Mouse (Mus musculus): Measurements from ENCODE around the gene Rapgef2. TPM values are rescaled to one million over a fixed set of nuclear protein-coding genes. Genes with fewer than 3 reads are reported as not detected.

Gene Rapgef2
- total RNA-seq, 2 experiments from 2014 or later = 13.0 to 29.3 TPM

GRCm38 (mm10) chr3:79039666-79040450 is 246.5 kb downstream of the Rapgef2 start:
- intact Hi-C loops (cut with DNase I) = loop anchor here (5.0 kb wide), 1 partner anchor 53 kb away; no protein-coding TSS in a partner anchor
- H3K27ac ChIP-seq = peak overlapping the region; percentile 71
- DNase-seq = peak; percentile 21
- no peak for TF ChIP-seq CTCF (IDR thresholded peaks at IDR 0.05)
- no peak overlapping the region for H3K4me3 ChIP-seq

DNA sequence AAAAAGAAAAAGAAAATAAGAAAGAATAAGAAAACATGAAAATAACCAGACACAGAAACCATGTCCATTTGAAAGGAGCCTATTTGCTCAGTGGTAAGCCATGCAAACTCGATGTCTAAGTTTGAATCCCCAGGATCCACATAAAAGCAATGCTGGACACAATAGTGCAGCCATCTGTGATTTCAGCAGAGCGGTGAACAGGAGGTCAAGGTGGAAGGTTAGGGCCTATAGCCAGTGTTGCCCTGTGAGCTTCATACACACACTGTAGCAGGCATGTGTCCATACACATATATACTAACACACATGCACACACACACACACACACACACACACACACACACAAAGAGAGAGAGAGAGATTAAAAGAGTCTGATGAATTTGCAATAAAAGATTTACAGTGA is 247.3 kb downstream of the Rapgef2 start:
- intact Hi-C loops (cut with DNase I) = no loop called here
- no peak for TF ChIP-seq CTCF (IDR thresholded peaks at IDR 0.05)
- peak overlapping the region; percentile 71; the same call in 1 of the 2 replicates for H3K27ac ChIP-seq
- no peak for DNase-seq
- H3K4me3 ChIP-seq = no peak overlapping the region

DNA sequence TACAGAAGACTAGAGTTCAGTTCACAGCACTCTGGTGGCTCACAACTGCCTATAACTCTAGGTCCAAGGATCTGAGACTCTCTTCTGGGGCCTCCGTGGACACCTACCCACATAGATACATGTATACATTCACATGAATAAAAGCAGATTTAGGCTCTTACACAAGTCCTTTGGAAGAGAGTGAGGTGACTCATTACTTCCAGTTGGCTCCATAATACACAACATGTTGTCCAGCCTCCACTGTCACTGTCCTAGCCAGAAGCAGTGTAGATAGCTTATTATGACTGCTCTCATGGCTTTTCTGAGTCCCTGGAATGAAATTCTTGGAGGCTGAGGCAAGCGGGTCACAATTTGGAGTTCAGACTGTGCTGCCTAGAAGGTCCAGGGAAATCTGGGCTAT is 251.9 kb downstream of the Rapgef2 start:
- no peak for TF ChIP-seq CTCF (IDR thresholded peaks at IDR 0.05)

DNA sequence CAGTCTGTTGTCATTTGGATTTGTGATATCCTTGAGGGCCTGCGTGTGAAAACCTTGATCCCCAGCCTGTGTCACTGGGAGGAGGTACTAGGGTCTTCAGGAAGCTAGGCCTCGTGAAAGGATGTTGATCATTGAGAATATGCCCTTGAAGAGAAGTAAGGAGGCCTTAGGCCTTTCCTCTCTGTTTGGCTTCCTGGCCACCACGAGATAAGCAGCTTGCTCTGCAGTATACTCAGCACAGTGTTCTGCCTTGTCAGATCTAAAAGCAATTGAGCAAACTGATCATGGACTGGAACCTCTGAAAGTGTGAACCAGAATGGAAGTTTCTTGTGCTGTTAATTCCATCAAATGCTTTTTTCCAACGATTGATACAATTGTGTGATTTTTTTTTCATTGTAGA is 255.5 kb downstream of the Rapgef2 start:
- no peak for DNase-seq
- Histone ChIP-seq H3K27ac (no peak overlapping the region), H3K4me3 (no peak overlapping the region)
- intact Hi-C loops (cut with DNase I) = no loop called here
- TF ChIP-seq CTCF (IDR thresholded peaks at IDR 0.05) = no peak

More for the DNA sequence above, 251.9 kb downstream of the Rapgef2 start:
- no peak overlapping the region for H3K4me3 ChIP-seq
- DNase-seq = no peak
- H3K27ac ChIP-seq = no peak overlapping the region
- intact Hi-C loops (cut with DNase I) = no loop called here

DNA sequence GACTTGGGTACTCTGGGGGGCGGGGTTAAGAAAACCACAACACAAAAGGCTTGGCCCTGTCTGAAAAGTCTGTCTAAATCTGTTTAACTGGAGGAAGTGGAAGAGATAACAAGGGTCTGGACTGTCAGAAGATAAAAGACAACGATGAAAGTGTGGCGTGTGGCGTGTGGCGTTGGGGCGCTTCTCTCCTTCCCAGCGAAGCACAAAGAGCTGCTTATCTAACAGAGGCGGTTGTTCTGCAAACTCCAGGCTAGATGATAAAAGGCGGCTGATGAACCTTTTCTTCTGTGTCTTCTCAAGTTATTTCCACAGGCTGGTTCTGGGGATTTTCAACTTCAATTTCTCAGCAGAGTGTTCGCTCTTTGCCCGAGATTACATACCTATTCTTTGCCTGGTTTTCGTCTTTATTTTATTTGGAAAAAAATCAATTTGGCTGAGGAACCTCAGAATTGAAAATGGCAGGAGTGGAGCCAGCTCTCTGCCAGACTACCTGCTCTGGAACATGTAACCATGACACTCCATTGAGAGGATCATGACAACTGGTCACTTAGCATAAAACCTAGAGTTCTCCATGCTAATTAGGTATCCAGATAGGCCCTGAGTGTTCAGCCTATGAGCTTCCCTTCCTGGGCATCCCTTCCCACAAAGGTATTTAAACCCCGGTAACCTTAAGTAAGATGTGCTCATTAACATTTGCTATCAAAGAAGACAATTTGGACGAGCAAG is 258.0 kb downstream of the Rapgef2 start:
- no peak for DNase-seq
- H3K4me3 ChIP-seq = no peak overlapping the region
- no peak for TF ChIP-seq CTCF (IDR thresholded peaks at IDR 0.05)
- intact Hi-C loops (cut with DNase I) = loop anchor here (5.0 kb wide), 1 partner anchor 66 kb away; no protein-coding TSS in a partner anchor
- no peak overlapping the region for H3K27ac ChIP-seq

DNA sequence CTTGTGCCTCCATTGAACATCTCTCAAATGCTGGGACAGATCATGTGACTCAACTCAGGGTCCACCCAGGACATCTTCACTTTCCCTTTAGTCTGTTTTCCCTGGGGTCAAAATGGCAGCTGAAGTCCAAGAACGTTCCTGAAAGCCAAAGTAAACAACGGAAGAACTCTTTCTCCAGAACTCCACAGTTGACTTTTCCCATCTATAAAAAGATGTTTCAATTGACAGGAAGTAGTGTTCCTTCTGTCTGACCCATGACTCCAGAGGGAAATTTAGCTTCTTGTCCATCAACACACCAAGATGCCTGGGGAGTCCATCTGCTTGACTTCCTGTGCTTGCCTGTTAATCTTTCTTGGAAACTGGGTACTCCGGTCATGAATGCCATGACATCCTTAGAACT is 260.3 kb downstream of the Rapgef2 start:
- Histone ChIP-seq H3K27ac (peak overlapping the region; percentile 63), H3K4me3 (no peak overlapping the region)
- intact Hi-C loops (cut with DNase I) = loop anchor here (5.0 kb wide), 1 partner anchor 64 kb away; no protein-coding TSS in a partner anchor
- no peak for DNase-seq
- no peak for TF ChIP-seq CTCF (IDR thresholded peaks at IDR 0.05)

- no peak overlapping the region for H3K4me3 ChIP-seq
- intact Hi-C loops (cut with DNase I) = no loop called here
- TF ChIP-seq CTCF (IDR thresholded peaks at IDR 0.05) = no peak
- no peak for DNase-seq
- H3K27ac ChIP-seq = peak overlapping the region; percentile 67
Observed at GRCm38 (mm10) chr3:79023735-79024328, 262.5 kb downstream of the Rapgef2 start.

GRCm38 (mm10) chr3:79022690-79023089 is 263.6 kb downstream of the Rapgef2 start:
- intact Hi-C loops (cut with DNase I) = no loop called here
- no peak for DNase-seq
- Histone ChIP-seq H3K4me3 (no peak overlapping the region), H3K27ac (peak overlapping the region; percentile 67; the same call in 1 of the 2 replicates)
- no peak for TF ChIP-seq CTCF (IDR thresholded peaks at IDR 0.05)

DNA sequence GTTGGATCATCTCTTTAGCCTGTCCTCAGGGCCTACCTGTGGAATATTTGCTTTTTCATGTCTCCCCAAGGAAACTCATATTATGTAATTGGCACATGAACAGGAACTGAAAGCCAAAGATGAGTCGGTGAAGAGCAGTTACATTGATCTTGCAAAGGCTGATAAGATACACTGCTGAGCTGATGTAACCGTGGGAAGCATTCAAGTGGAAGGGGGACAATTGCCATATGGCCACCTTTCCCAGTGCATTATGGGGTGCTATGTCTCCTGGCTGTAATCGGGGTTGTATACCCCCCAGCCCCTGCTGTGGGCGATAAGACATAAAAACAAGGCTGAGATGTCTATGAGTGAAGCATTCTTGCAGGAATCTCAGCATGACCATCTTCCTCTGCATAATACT is 268.9 kb downstream of the Rapgef2 start:
- no peak for TF ChIP-seq CTCF (IDR thresholded peaks at IDR 0.05)
- Histone ChIP-seq H3K27ac (no peak overlapping the region), H3K4me3 (no peak overlapping the region)
- no peak for DNase-seq
- intact Hi-C loops (cut with DNase I) = no loop called here

- DNase-seq = no peak
- no peak overlapping the region for H3K27ac ChIP-seq
- peak; percentile 15; the same call in 1 of the 2 replicates for TF ChIP-seq CTCF (IDR thresholded peaks at IDR 0.05)
- intact Hi-C loops (cut with DNase I) = no loop called here
- H3K4me3 ChIP-seq = no peak overlapping the region
Observed at GRCm38 (mm10) chr3:79016830-79017229, 269.5 kb downstream of the Rapgef2 start.

DNA sequence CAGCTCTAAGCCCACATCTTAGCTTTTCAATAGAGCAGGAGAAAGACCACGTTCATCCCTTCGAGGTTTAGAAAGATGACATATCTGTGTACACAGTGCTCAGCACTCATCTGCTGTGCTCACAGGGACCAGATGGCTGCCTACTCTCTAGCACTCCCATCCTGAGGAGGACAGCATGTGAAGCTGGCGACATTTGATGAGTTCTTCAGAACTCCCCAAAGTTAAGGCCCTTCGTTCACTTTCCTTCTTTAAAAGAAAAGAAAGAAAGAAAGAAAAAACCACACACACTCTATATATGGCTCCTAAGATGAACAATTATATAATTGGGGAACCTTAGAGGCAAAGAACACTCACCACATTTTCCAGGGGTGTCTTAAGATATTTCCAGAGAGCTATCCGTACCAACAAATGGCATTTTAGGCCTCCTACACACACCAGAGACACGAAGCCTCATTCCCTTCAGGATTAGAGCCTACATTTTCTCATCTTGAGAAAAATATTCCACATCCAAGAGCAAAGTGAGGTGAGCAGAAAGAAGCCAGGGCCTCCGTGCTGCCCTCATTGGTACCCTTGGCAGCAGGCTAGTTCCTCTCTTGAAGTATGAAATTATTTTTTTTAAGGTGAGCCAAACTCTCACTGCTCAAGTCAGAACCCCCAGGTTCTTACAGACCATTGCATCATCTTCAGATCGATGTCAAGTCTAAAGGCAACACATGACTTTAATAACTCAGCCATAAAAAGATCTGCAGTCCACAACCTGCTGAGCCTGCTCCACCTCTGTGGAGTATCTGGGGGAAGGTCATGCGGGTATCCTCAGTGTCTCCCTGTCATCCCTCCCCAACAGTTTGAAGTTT is 270.5 kb downstream of the Rapgef2 start:
- DNase-seq = no peak

More for the DNA sequence above, 270.5 kb downstream of the Rapgef2 start:
- Histone ChIP-seq H3K27ac (no peak overlapping the region), H3K4me3 (no peak overlapping the region)
- no peak for TF ChIP-seq CTCF (IDR thresholded peaks at IDR 0.05)
- intact Hi-C loops (cut with DNase I) = no loop called here

Other genes starting within 250 kb of the Rapgef2 start
- not detected for gene Gm17359, start 50.1 kb upstream of the Rapgef2 start, total RNA-seq (2021)

Data from gastrocnemius, adult 2 months (tissue).